Mouse (Mus musculus) C3H10T1/2 (cell line): ENCODE results near the gene C9orf72. TPM values are rescaled to one million over a fixed set of nuclear protein-coding genes. Genes with fewer than 3 reads are reported as not detected.

Experiments used
- polyA plus RNA-seq, 2 experiments: library from polyadenylated mRNA; unstranded; fragments of >200 nt; fragmentation: generic; extraction: Trizol; gene quantifications; one replicate each; pipeline ENCODE4 v1.2.1; 2012; ENCODE audit warnings: missing spikeins in 2 of 2

C9orf72 gene
- polyA plus RNA-seq: 1 to 10 TPM in 1 of 2 experiments, under 1 TPM in 1; 0.46 to 4.8 TPM

DNA sequence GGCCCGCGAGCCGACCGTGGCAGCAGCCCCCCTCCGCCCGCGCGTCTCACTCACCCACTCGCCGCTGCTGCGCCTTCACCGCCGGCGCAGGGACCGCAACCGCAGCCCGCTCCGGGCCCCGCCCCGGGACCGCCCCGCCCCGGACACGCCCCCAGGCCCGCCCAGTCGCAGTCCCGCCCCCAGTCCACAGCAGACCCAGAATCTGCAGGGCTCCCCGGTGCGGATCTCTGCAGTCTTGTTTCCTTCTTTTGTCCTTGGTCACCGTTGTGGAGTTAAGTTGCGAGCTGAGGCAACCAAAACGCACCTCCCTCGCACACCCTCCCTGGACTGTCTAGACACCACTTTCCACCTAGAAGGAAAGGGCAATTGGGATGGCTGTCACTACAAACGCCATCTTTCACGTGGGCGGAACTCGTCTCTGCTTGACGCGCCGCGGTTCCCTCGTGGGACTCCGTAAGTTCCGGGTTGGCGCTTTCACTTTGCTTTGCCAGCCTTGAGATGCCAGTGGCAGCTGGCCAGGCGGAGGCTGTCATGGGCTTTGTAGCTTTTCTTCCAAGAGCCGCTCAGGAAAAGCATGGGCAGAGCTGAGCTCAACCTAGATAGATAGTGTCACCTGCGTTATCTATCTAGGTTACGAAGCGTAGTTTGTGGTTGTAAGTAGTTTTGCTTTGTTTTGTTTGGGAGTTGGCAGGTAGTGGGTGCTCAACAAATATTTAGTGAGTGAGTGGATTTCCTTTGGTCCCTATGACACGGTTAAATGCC lies at the start of gene C9orf72:
Gene C9orf72 (minus strand): TSS at position 442 of the 762 bp plus-strand sequence.

DNA sequence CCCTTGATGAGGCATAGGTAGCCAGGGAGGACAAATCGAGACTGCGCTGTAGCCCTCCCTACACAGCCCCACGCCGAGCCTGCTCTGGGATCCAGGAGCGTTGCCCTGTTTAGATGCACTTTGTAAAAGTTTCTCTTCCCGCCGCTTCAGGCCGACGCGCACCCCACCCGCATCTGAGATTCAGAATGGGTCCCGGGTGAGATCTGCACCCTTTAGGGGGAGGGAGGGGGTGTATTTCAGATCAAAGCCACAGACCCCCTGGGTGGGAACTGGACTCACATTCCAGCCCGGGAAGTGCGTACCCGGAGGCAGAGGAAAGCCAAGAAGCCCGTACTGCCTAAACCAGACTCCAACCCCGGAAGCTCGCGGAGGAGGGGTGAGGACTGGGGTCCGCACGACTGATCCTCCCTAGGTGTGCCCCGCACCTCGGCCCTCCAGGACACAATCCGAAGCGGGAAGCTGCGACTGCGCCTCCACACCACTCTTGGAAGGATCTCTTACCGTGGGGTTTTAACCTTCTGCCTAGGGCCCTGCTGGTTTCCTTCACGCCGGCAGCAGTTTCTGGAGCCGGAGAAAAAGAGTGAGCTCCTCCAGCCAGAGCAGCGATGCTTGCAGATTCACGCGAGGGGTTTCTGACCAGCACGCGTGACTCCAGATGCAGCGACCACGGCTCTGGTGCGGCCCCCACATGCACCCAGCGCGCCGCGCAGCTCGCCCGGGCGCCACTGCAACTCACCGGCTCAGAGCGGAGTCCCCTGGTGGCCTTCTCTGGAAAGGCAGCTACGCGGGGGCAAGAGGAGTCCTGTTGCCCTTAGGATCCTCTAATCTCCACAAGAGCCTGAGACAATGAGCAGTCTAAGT lies 69.0 kb downstream of the C9orf72 start, which contains the start of gene Mob3b:
Gene Mob3b (minus strand): TSS at position 734 of the 861 bp plus-strand sequence.

DNA sequence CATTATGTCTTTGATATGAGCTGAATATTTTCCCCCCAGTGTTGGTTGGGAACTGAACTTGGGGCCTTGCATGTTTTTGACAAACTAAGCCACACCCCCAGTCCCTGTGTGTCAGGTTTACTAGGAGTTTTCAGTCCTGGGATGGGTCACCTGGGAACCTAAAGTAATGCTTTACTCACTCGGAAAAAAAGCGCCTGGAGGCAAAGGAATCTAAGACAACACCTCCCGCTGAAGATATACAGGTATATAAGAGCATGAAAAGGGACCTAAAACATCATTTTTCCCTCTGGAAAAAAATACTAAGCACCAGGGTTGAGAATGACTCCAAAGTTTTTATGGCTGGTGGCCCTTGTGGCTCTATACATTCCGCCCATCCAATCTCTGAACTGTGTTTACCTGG lies 74.2 kb downstream of the C9orf72 start, which contains the start of gene Ifnk:
Gene Ifnk (plus strand): TSS at position 301 of the 400 bp plus-strand sequence.

Other genes starting within 250 kb of the C9orf72 start
- gene Ifnk, start 74.1 kb downstream of the C9orf72 start, polyA plus RNA-seq: not detected
- under 1 TPM; 0.08 to 0.33 TPM for gene Mob3b, start 68.7 kb downstream of the C9orf72 start, polyA plus RNA-seq